Mouse (Mus musculus): Measurements from ENCODE around the gene Sec13.

DNA sequence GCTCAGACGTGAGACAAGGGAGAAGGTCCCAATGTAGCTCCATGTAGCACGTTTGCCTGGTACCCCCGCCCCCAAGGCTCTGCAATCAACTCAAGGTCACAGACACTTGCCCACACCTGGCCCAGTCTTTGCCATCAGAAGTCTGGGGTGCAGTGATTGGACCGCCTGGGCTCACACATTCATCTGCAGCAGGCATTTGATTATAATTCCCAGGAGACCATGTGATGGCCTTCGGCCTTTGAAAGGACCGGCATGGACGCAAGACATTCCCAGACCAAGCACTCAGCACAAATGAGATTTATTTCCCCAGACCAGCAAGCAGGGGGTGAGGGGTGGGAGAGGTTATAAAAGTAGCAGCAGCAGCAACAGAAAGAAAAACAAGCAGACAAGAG, 50.5 kb downstream of the Sec13 start:
- no peak for TF ChIP-seq POLR2A (IDR thresholded peaks at IDR 0.05; ENCODE audit: extremely low read depth, insufficient read depth, low read length)
- no peak for TF ChIP-seq CTCF (IDR thresholded peaks at IDR 0.05; ENCODE audit: extremely low read depth, insufficient read depth, low read length)

Data from cortical plate, adult 2 months (tissue).